Mouse (Mus musculus): Measurements from ENCODE around the gene Ggt6. TPM values are rescaled to one million over a fixed set of nuclear protein-coding genes. Genes with fewer than 3 reads are reported as not detected.

Gene Ggt6
- total RNA-seq, 2 experiments from 2014 or later: 0.18 to 0.38 TPM

Small RNA genes lying within 50 kb of the gene (microRNA-seq; reads per million reads assigned to microRNA genes)
- gene Mir6338: 0 reads per million in 2 experiments

Other genes starting within 250 kb of the Ggt6 start
- gene Gm43951, start 228.7 kb upstream of the Ggt6 start, total RNA-seq (2021): under 1 TPM; 0.08 to 0.13 TPM
- gene 4933427D14Rik, start 228.1 kb upstream of the Ggt6 start, total RNA-seq (2021): 1 to 10 TPM; 1.7 to 2.2 TPM
- 10 to 100 TPM; 32.1 to 33.0 TPM for gene Txndc17, start 228.0 kb upstream of the Ggt6 start, total RNA-seq (2021)
- 1 to 10 TPM; 6.3 to 6.7 TPM for gene Med31, start 219.9 kb upstream of the Ggt6 start, total RNA-seq (2021)
- under 1 TPM; 0.14 to 0.31 TPM for gene Slc13a5, start 168.3 kb upstream of the Ggt6 start, total RNA-seq (2021)
- 1 to 10 TPM; 6.4 to 6.6 TPM for gene Xaf1, start 133.9 kb upstream of the Ggt6 start, total RNA-seq (2021)
- not detected for gene Fbxo39, start 121.1 kb upstream of the Ggt6 start, total RNA-seq (2021)
- gene Tekt1, start 73.1 kb upstream of the Ggt6 start, total RNA-seq (2021): under 1 TPM; 0.78 TPM
- 100 to 1,000 TPM; 160 to 162 TPM for gene Smtnl2, start 23.8 kb upstream of the Ggt6 start, total RNA-seq (2021)
- gene Mybbp1a, start 5.8 kb downstream of the Ggt6 start, total RNA-seq (2021): 10 to 100 TPM; 58.7 to 62.8 TPM
- 10 to 100 TPM; 11.4 to 14.7 TPM for gene Spns2, start 54.4 kb downstream of the Ggt6 start, total RNA-seq (2021)
- under 1 TPM in 1 of 2 experiments, not detected in 1; 0.10 TPM for gene Spns3, start 115.0 kb downstream of the Ggt6 start, total RNA-seq (2021)
- gene Ube2g1, start 171.8 kb downstream of the Ggt6 start, total RNA-seq (2021): 10 to 100 TPM; 55.2 to 55.7 TPM